Mouse (Mus musculus): ENCODE measurements around the gene Gm20431.

Gm20431 gene

GRCm38 (mm10) chr2:167634338-167634770 is 26.9 kb downstream of the Gm20431 start:
- TF ChIP-seq CTCF (conservative IDR thresholded peaks at IDR 0.05; ENCODE audit: low read length) = no peak
- no peaks in the 10 kb centered on the region for H3K9me3 ChIP-seq (ENCODE audit: low read length)
- peaks cover 11% of the 10 kb centered on the region for H3K36me3 ChIP-seq (ENCODE audit: insufficient read depth, low read length)
- H3K4me1 ChIP-seq (replicated peaks; ENCODE audit: low read depth, low read length) = peaks cover 43% of the 10 kb centered on the region
- H3K4me3 ChIP-seq (replicated peaks; ENCODE audit: low read length) = peak overlapping the region; percentile 50
- H3K27me3 ChIP-seq (ENCODE audit: insufficient read depth, low read length) = peaks cover 4% of the 10 kb centered on the region; the same call in 1 of the 2 replicates

GRCm38 (mm10) chr2:167633537-167633872 is 27.8 kb downstream of the Gm20431 start:
- Histone ChIP-seq H3K4me3 (replicated peaks; ENCODE audit: low read length) (no peak overlapping the region), H3K4me1 (replicated peaks; ENCODE audit: low read depth, low read length) (peaks cover 52% of the 10 kb centered on the region), H3K36me3 (ENCODE audit: insufficient read depth, low read length) (peaks cover 20% of the 10 kb centered on the region), H3K9me3 (ENCODE audit: low read length) (no peaks in the 10 kb centered on the region), H3K27me3 (ENCODE audit: insufficient read depth, low read length) (no peaks in the 10 kb centered on the region)
- TF ChIP-seq CTCF (conservative IDR thresholded peaks at IDR 0.05; ENCODE audit: low read length) (no peak), NANOG (IDR thresholded peaks at IDR 0.05; ENCODE audit: borderline replicate concordance, low read length) (no peak), POU5F1 (IDR thresholded peaks at IDR 0.05; ENCODE audit: borderline replicate concordance, low read length) (no peak)

- TF ChIP-seq CTCF (conservative IDR thresholded peaks at IDR 0.05; ENCODE audit: low read length) = no peak
- no peak for TF ChIP-seq NANOG (IDR thresholded peaks at IDR 0.05; ENCODE audit: borderline replicate concordance, low read length)
- no peak for TF ChIP-seq POU5F1 (IDR thresholded peaks at IDR 0.05; ENCODE audit: borderline replicate concordance, low read length)
- no peaks in the 10 kb centered on the region for H3K27me3 ChIP-seq (ENCODE audit: insufficient read depth, low read length)
- peaks cover 57% of the 10 kb centered on the region for H3K4me1 ChIP-seq (replicated peaks; ENCODE audit: low read depth, low read length)
- peaks cover 26% of the 10 kb centered on the region for H3K36me3 ChIP-seq (ENCODE audit: insufficient read depth, low read length)
- H3K9me3 ChIP-seq (ENCODE audit: low read length) = no peaks in the 10 kb centered on the region
- H3K4me3 ChIP-seq (replicated peaks; ENCODE audit: low read length) = peak overlapping the region; percentile 89
Measured at GRCm38 (mm10) chr2:167632731-167633536, 28.4 kb downstream of the Gm20431 start.

DNA sequence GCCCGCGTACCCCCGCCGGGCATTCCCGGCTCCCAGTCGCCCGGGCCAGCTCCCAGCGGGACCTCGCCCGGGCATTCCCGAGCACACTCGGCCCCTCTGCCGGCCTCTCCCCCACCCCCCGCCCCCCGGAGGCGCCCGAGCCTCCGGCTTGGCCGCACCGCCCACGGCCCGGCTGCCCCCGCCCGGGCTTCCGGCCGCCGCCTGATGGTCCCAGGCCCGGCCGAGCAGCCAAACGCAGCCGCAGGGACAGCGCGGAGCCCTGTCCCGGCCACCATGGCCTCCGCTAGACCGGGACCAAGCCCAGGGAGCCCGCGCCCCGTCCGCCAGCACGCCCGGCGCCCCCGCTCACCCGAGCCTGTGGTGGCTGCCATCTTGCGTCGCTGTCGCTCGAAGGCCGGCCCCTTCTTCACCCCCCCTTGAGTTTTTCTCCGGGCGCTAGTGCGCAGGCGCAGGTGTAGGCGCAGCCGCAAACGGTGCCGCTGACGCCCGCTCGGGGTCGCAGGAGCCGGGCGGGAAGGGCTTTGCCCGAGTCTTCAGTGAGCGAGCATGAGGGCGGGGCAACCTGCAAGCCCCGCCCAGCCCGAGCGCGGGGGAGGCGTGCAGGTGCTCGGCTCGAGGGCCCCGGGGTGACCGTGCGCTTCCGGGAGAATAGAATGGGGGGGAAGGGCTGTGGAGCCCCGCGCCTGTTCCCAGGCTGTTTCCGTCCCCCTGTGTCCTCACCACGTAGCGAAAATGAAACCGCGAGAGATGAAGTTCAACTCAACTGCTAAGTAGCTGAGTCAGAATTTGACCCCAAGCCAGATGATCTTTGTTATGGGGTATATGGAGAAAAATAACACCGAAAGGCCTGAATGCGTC is 29.5 kb downstream of the Gm20431 start, which contains the start of gene Ube2v1:
Gene Ube2v1, minus strand, starts transcription at position 505 of the 858 bp plus-strand sequence.
- peak within 1 kb of the TSS; percentile 89 for H3K4me3 ChIP-seq (replicated peaks; ENCODE audit: low read length)
- TF ChIP-seq CTCF (conservative IDR thresholded peaks at IDR 0.05; ENCODE audit: low read length) = no peak
- no peak for TF ChIP-seq POU5F1 (IDR thresholded peaks at IDR 0.05; ENCODE audit: borderline replicate concordance, low read length)
- no peak for TF ChIP-seq NANOG (IDR thresholded peaks at IDR 0.05; ENCODE audit: borderline replicate concordance, low read length)
- peaks cover 69% of the 10 kb centered on the region for H3K4me1 ChIP-seq (replicated peaks; ENCODE audit: low read depth, low read length)

GRCm38 (mm10) chr2:167631181-167631590 is 30.1 kb downstream of the Gm20431 start:
- no peaks in the 10 kb centered on the region for H3K9me3 ChIP-seq (ENCODE audit: low read length)
- TF ChIP-seq POU5F1 (IDR thresholded peaks at IDR 0.05; ENCODE audit: borderline replicate concordance, low read length) = no peak
- peaks cover 39% of the 10 kb centered on the region for H3K36me3 ChIP-seq (ENCODE audit: insufficient read depth, low read length)
- peak overlapping the region; percentile 89 for H3K4me3 ChIP-seq (replicated peaks; ENCODE audit: low read length)
- no peaks in the 10 kb centered on the region for H3K27me3 ChIP-seq (ENCODE audit: insufficient read depth, low read length)
- H3K4me1 ChIP-seq (replicated peaks; ENCODE audit: low read depth, low read length) = peaks cover 71% of the 10 kb centered on the region

More for the DNA sequence above, 29.5 kb downstream of the Gm20431 start, which contains the start of gene Ube2v1:
- no peaks in the 10 kb centered on the region for H3K27me3 ChIP-seq (ENCODE audit: insufficient read depth, low read length)
- peaks cover 37% of the 10 kb centered on the region for H3K36me3 ChIP-seq (ENCODE audit: insufficient read depth, low read length)
- no peaks in the 10 kb centered on the region for H3K9me3 ChIP-seq (ENCODE audit: low read length)

- Histone ChIP-seq H3K4me3 (replicated peaks; ENCODE audit: low read length) (peak overlapping the region; percentile 89), H3K27me3 (ENCODE audit: insufficient read depth, low read length) (no peaks in the 10 kb centered on the region)
- TF ChIP-seq POU5F1 (IDR thresholded peaks at IDR 0.05; ENCODE audit: borderline replicate concordance, low read length) (no peak), NANOG (IDR thresholded peaks at IDR 0.05; ENCODE audit: borderline replicate concordance, low read length) (no peak), CTCF (conservative IDR thresholded peaks at IDR 0.05; ENCODE audit: low read length) (no peak)
Measured at GRCm38 (mm10) chr2:167630421-167630820, 30.9 kb downstream of the Gm20431 start.

GRCm38 (mm10) chr2:167629665-167630209 is 31.6 kb downstream of the Gm20431 start:
- TF ChIP-seq NANOG (IDR thresholded peaks at IDR 0.05; ENCODE audit: borderline replicate concordance, low read length) = no peak
- no peak for TF ChIP-seq POU5F1 (IDR thresholded peaks at IDR 0.05; ENCODE audit: borderline replicate concordance, low read length)
- TF ChIP-seq CTCF (conservative IDR thresholded peaks at IDR 0.05; ENCODE audit: low read length) = no peak
- H3K27me3 ChIP-seq (ENCODE audit: insufficient read depth, low read length) = no peaks in the 10 kb centered on the region
- H3K36me3 ChIP-seq (ENCODE audit: insufficient read depth, low read length) = peaks cover 47% of the 10 kb centered on the region
- H3K4me1 ChIP-seq (replicated peaks; ENCODE audit: low read depth, low read length) = peaks cover 84% of the 10 kb centered on the region
- peak overlapping the region; percentile 89; the same call in 1 of the 2 replicates for H3K4me3 ChIP-seq (replicated peaks; ENCODE audit: low read length)
- H3K9me3 ChIP-seq (ENCODE audit: low read length) = no peaks in the 10 kb centered on the region

More at GRCm38 (mm10) chr2:167630421-167630820, 30.9 kb downstream of the Gm20431 start:
- H3K4me1 ChIP-seq (replicated peaks; ENCODE audit: low read depth, low read length) = peaks cover 79% of the 10 kb centered on the region
- no peaks in the 10 kb centered on the region for H3K9me3 ChIP-seq (ENCODE audit: low read length)
- peaks cover 43% of the 10 kb centered on the region for H3K36me3 ChIP-seq (ENCODE audit: insufficient read depth, low read length)

GRCm38 (mm10) chr2:167628872-167629271 is 32.4 kb downstream of the Gm20431 start:
- no peak overlapping the region for H3K4me3 ChIP-seq (replicated peaks; ENCODE audit: low read length)
- peaks cover 81% of the 10 kb centered on the region for H3K4me1 ChIP-seq (replicated peaks; ENCODE audit: low read depth, low read length)
- peaks cover 50% of the 10 kb centered on the region for H3K36me3 ChIP-seq (ENCODE audit: insufficient read depth, low read length)
- TF ChIP-seq CTCF (conservative IDR thresholded peaks at IDR 0.05; ENCODE audit: low read length) = no peak
- TF ChIP-seq POU5F1 (IDR thresholded peaks at IDR 0.05; ENCODE audit: borderline replicate concordance, low read length) = no peak
- no peak for TF ChIP-seq NANOG (IDR thresholded peaks at IDR 0.05; ENCODE audit: borderline replicate concordance, low read length)
- H3K27me3 ChIP-seq (ENCODE audit: insufficient read depth, low read length) = no peaks in the 10 kb centered on the region
- H3K9me3 ChIP-seq (ENCODE audit: low read length) = no peaks in the 10 kb centered on the region
